Mouse (Mus musculus) layer of hippocampus, postnatal 14 days (tissue): Measurements from ENCODE around the gene Phyh. TPM values are rescaled to one million over a fixed set of nuclear protein-coding genes. Genes with fewer than 3 reads are reported as not detected.

Experiments used
- total RNA-seq, 2 experiments: library from RNA; stranded (reverse); gene quantifications; 2 replicates each; pipeline ENCODE4 v1.2.3; 2021

Gene Phyh
- total RNA-seq, 2 experiments from 2014 or later: 69.8 to 70.0 TPM

Other genes starting within 250 kb of the Phyh start
- gene Bend7, start 201.2 kb upstream of the Phyh start, total RNA-seq: 1 to 10 TPM; 2.4 to 2.7 TPM
- 10 to 100 TPM; 29.1 to 34.6 TPM for gene Sephs1, start 37.5 kb upstream of the Phyh start, total RNA-seq
- gene Ucma, start 57.1 kb downstream of the Phyh start, total RNA-seq: 1 to 10 TPM; 2.8 to 3.1 TPM
- gene Mcm10, start 93.8 kb downstream of the Phyh start, total RNA-seq: 1 to 10 TPM; 1.7 to 3.6 TPM
- gene Optn, start 145.0 kb downstream of the Phyh start, total RNA-seq: 10 to 100 TPM; 17.5 to 17.6 TPM
- gene Ccdc3, start 218.8 kb downstream of the Phyh start, total RNA-seq: 10 to 100 TPM; 15.2 to 17.7 TPM